Mouse (Mus musculus): ENCODE measurements at regions not wholly inside any gene's neighbourhood (a gene's known extent, or its start where the extent isn't known, plus 50 kb on each side); places are given as distances from the start of the nearest gene placed in this dataset.
"Not testable (repeated sequence)": the region's sequence is repeated elsewhere in the genome, so short reads cannot be mapped to it uniquely, and the experiment has no call there.

DNA sequence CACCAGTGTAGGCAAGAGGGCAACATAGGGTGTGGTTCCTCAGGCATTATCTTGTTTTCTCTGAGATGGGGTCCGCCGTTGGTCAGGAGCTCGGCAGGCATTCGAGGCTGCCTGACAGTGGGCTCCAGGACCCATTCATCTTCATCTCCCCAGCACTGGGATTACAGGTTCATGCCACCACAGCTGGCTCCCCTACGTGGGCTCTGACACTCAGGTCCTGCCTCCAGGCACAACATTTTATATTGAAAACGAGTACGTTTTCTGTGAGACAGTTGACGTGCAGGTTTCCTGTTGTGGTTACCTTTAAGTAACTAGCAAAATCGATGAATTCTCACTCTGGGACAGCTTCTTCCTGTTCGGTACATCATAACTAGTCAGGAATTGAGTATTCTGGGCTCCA is 157.3 kb upstream of the Arglu1 start:
- DNase-seq (ENCODE audit: low spot score in 2 of 2): no peak

DNA sequence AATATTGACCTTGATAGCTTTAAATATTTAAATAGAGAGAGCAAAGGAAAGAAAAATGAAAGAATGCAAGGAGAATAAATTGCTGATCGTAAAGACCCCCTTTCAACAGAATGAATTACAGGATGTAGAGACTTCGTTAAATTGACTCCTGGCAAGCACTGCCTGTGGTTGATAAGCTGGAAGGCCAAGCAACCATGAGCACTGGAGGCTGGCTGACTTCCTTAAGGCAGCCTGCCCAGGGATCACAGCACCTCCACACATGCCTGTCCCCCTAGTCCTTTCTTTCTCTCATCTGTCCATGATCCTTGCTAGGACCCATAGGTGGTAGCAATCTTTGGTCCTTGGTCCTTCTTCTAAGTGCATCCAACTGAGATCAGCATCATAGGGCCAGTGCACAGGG is 152.0 kb upstream of the Arglu1 start:
- DNase-seq (ENCODE audit: low spot score in 2 of 2): no peak

DNA sequence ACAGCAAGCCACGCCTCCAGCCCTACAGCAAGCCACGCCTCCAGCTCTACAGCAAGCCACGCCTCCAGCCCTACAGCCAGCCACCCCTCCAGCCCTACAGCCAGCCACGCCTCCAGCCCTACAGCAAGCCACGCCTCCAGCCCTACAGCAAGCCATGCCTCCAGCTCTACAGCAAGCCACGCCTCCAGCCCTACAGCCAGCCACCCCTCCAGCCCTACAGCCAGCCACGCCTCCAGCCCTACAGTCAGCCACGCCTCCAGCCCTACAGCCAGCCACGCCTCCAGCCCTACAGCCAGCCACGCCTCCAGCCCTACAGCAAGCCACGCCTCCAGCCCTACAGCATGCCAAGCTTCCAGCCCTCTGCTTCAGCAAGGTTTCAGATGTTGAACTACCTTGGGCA is 145.8 kb upstream of the Arglu1 start:
- DNase-seq (ENCODE audit: low spot score in 2 of 2): not testable (repeated sequence)

DNA sequence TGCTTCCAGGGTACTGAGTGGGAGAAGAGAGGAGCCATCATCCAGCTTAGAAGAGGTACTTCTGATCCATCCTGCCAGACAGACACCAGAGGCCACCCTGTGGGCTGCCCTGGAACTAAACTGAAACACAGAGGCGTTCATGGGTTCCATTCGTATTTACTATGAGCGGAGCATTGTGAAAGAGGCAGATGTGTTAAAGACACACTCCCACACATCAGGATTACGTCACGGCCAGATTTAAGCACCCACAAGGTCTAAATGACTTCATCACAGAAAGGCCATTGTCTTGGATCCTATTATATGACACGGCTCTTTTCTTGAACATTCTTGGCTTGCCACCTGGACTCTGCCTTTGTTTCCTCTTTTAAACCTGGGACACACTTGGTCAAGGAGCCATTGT is 141.0 kb upstream of the Arglu1 start:
- no peak for DNase-seq (ENCODE audit: low spot score in 2 of 2)

DNA sequence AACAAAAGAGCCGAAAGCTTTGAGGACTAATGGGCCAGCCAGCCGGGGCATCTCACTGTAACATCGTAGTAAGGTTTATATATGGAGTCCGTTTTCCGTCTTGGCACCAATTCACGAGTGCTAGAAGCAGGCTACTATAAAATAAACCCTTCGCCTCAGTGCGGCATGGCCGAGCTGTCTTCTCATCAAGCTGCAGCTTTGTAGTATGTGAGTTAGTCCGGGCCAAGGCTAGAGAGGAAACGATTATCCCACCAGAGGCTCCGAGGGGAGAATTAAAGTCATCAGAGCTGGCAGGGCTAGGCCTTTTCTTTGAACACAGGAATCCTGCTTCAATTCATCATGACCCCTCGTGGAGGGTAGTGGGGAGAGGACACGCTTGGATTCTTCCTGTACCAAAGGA is 138.9 kb upstream of the Arglu1 start:
- DNase-seq (ENCODE audit: low spot score in 2 of 2): no peak

DNA sequence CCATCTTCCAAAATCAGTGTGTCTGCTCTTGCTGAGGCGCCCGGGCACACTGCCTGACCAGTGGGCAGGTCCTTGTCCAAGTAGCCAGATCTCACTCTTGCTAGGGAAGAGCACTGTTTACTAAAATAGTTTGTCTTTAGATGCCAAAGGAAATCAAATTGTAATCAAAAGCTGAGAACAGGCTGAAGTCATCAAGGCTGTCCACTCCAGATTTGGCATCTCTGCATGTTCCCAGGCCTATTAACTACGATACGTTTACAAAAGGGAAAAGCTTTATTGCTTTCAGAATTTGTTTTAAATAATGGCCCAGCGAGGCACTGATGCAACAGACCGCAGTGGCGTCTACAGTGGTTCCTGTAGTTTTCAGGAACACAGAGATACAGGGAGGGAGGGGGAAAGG is 137.2 kb upstream of the Arglu1 start:
- DNase-seq (ENCODE audit: low spot score in 2 of 2): no peak

DNA sequence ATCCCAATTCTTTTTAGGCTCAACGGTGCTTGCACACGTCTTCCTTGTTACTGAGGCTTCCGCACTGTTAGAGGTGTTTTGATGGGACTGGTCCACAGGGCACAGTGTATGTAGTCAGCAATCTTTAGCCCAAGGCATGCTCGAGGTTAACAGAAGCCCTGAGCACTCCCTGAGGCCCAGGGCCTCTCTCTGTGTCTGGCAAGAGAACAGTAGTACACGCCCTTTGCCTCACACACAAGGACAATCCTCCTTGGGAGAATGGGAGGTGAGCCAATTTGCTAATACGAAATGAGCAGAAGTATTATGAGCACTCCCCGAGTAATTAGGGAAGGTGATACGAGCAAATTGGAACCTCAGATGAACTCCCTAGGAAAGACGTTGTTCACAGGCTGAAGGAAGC is 136.5 kb upstream of the Arglu1 start:
- DNase-seq (ENCODE audit: low spot score in 2 of 2): no peak

DNA sequence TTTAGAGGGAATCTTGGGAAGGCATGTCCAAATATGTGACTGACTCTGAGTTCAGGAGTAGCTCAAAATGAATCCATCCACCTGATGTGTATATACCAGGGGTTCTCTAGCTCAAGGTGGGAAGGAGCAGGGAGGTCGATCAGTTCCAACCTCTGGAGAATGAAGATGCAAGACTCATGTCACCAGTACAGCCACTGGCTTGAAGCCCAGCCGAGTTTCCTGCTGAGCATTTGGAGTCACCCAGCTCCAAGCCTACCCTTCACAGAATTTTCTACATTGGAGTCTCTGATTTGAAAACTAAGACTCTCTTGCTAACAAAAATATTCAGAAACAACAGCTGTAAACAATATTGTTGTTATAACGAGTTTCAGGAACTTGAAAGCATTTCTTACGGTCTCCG is 134.6 kb upstream of the Arglu1 start:
- DNase-seq (ENCODE audit: low spot score in 2 of 2): no peak

DNA sequence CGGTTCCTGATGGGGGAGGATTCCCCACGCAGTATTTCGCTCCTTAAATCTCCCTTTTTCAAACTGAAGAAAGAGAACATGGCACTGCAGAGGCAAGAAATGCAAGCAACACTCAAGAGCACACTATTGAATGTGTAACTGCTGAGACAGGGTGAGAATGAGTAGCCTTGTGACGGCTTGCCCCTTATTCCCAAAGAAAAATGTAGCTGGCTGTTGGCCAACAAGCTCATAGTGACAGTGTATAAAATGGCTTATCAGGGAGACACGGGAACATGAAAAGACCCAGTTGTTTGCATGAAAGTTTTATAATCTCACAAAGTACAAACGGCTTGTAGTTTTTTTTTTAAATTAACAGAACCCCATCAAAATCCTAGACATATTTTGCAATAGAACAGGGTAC is 130.8 kb upstream of the Arglu1 start:
- no peak for DNase-seq (ENCODE audit: low spot score in 2 of 2)

DNA sequence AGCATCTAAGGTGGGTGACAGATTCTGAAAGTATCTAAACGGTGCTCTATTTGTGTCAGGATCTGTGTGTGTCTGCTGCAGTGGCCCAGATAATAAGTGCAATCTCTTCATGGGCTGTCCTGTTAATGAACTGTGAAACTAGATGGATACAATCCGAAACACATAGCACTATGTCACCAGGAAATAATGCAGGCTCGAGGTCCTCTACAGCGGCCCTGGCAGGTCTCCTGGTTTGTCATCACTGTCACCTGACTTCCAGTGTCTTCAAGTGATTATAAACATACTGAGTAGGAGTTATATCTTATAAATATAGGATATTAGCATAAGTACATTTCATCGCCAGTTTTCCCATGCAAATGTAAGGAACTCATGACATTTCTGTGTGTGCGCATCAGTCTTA is 130.3 kb upstream of the Arglu1 start:
- DNase-seq (ENCODE audit: low spot score in 2 of 2): no peak

DNA sequence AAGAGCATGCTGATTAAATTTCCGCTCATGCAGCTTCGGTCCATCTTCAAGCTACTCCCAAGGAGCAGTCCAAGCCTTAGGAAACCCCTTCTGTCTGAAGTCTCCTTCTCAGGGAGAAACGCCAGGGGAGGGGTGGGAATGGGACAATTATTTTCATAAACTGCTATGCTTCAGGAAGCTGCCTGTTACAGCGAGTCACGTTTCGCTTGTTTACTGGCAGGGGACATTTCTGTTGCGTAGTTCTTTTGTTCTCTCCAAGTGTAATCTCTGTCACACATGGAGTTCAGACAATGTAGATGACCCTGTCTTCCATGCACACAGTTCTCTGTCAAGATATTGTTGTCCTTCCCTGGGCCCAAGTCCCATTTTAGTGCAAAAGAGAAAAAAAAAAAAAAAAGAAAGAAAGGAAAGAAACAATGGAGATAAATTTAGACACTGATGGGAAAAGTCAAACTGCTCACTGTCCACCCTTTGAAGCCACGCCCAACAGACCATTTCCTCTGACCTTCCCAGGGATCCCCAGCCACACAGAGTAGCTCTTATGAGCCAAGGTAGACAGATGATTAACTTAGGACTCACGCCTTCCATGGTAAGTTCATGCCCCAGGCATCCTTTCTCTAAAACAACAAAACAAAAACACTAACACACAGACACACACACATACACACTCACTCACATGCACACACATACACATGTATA is 129.1 kb upstream of the Arglu1 start:
- no peak for DNase-seq (ENCODE audit: low spot score in 2 of 2)

DNA sequence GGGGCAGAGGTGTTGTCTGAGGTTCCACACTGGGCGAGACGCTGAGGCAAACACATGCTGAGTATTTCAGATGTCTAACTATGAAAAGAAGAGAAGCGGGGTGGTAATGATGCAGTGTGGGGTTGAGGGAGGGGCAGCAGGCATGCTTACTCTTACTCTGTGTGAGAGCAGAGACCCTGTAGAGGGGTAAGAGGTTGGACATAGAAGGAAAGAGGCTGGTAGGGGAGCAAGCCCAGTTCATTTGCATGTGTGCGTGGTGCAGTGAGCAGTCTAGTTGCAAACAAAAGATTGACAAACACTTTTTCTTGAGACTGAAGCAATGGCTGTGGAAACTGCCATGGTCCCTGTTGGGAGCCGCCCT is 122.5 kb upstream of the Arglu1 start:
- no peak for DNase-seq (ENCODE audit: low spot score in 2 of 2)

DNA sequence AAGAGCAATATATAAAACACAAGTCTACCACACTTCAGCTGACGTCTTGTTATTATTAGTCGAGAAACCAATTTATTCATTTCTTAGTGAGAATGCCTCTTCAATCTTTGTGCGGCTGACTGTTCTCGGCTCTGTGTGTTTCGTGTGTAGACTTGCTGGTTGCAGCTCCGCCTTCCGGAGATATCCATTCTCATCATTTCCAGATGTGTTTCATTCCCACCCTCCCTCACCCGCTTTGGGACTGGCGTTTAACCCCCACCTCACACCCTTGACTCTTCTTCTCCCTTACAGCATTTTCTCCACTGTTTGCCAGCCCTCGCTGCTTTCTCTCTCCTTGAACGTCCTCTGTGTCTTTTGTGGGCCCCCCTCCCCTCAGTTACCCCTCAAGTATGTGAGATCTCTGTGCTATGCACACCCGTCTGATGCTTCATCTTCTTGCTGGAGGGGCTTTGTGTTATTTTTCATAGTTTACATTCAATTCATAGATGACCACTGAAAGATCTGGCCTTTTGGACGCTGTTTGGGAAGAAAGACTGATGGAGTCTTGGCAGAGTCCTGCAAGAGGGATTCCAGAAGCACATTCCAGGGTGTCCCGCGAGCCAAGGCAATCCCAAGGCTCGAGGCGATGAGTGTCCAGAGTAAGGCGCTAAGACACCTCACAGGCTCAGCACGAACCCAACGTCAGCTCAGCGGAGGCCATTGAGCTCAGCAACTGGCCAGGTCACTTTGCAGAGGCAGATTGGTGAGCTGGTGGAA is 121.9 kb upstream of the Arglu1 start:
- no peak for DNase-seq (ENCODE audit: low spot score in 2 of 2)

DNA sequence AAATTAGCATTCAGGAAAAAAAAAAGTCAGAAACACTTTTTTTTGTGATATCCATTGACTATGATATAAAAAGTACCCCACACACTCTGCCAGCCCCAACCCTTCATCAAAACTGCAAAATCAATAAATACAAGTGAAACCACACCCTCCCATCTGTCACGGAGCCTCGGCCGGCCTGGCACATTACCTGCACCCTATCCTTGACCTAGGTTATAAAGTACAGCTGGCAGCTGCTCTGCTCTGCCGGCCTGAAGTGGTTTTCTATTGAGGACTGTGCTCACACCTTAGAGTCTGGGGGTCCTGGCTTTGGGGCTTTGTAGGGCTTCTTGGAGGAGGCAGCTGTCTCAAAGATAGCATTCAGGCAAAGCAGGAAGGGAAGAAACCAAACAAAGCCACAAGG is 120.6 kb upstream of the Arglu1 start:
- no peak for DNase-seq (ENCODE audit: low spot score in 2 of 2)

DNA sequence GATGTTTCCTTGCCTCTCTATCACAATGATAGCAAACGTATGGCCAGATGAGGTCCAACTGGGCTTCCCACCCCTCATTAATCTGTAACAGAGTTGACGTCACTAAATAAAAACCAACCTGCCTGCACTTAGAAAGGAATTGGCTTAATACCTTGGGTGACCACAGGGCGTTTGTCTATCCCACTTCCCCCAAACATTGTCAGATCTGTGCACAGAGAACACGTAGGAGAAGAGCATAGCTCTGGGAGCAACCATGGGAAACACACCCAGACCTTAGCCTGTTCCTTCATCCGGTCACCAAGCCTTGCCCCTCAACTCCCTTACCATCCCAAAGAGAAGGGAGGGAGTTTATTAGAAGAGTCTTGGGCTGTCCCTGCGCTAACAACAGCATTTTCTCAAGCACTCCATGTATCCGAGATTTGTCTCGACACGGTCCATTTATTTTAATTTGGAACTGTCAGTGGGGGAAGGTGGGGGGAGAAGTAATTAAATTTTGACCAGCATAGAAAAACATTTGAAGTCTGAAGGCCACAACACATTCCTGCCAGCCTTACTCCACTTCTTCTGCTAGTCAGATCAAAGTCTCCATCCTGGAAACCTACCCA is 119.6 kb upstream of the Arglu1 start:
- DNase-seq (ENCODE audit: low spot score in 2 of 2): no peak

DNA sequence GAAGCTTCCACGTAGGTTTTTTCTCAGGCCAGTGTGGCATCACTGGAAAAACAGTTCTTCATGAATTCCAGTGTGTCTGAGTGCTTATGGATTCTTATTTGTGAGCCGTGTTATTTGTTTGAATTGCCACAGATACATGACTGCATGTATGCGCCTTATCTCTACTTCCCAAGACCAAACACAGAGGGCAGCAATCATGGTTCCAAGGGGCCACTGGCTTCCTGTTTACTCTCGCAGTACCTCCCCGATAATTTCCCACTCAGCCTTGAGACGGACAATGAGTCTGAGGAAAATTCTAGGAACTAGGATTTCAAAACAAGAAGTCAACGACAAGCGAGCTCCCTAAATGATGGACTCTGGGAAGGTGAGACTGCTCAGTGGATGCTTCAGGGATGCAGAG is 119.0 kb upstream of the Arglu1 start:
- DNase-seq (ENCODE audit: low spot score in 2 of 2): no peak

DNA sequence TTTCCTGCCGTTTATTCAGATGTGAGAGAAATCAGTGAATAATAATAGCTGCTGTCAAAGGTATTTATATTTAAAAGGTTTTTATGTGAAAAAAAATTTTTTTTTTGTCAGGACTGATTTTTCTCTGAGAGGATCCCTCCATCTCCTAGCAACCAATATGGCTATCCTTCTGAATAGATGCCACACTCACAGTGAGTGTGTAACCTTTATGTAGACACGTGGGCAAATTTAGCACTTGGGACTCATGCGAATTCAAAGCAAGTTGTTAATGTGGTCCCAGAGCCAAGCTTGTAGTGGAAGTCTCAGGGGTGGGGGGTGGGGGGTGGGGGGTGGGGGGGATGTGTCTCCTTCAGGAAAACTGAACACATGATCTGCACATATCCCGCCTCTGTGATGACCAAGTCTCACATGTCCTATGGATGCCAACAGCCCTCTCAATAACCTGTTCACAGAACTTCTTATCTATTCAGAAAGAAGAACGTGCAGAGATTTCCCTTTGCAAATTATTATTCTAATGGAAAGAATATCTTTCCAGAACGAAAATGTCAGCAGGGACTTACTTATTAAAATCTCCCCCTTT is 112.5 kb upstream of the Arglu1 start:
- no peak for DNase-seq (ENCODE audit: low spot score in 2 of 2)

DNA sequence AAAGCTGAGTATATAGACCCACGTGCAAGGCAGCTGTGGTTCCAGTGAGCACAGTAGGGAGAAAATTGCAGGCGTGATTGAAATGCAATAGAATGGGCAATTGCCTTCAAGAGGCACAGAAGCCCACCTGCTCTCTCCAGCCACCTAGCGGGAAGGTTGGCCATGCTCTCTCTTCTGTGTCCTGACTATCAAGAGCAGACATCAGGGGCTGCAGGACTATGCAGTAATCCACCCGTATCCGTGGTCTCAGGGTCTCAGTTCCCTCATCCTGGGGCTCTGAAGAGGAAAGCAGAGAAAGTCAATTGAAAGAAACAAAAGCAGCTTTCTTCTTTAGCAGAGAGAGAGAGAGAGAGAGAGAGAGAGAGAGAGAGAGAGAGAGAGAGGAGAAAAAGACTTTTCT is 112.0 kb upstream of the Arglu1 start:
- no peak for DNase-seq (ENCODE audit: low spot score in 2 of 2)

DNA sequence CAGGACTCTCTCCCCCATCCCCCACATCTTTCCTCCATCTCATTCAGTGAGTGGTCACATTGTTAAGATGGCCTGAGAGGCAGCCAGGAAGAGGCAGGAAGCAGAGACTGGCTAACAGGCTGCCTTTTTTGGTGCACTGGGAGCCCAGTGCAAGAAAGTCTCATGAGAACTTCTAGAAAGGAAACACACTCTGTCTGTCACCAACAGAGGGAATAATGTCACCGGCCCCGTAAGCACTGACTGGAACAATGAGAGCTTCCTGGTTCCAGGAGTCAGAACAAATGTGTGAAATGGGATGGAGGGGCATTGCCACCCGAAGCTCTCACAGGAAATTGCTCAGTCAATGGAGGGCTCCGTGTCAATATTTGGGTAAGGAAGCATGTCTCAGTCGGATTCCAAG is 111.3 kb upstream of the Arglu1 start:
- DNase-seq (ENCODE audit: low spot score in 2 of 2): no peak

DNA sequence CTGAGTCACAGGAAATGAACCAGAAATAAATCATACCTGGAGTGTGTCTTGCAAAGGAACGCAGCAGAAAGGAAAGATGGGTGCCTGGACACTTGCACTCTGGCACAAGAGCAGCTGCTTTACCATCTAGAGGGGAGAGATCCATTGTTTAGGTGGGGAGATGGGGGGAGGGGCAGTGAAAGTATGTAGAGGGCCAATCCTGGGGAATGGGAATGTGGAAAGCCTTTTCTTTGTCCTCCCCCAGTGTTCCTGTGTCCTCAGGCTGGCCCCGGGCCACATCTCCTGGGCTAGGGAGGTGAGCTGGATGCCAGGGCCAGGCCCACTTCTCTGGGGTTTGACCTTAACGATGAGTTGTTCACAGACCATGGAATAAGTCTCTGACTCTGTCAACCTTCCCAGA is 107.2 kb upstream of the Arglu1 start:
- DNase-seq (ENCODE audit: low spot score in 2 of 2): no peak

DNA sequence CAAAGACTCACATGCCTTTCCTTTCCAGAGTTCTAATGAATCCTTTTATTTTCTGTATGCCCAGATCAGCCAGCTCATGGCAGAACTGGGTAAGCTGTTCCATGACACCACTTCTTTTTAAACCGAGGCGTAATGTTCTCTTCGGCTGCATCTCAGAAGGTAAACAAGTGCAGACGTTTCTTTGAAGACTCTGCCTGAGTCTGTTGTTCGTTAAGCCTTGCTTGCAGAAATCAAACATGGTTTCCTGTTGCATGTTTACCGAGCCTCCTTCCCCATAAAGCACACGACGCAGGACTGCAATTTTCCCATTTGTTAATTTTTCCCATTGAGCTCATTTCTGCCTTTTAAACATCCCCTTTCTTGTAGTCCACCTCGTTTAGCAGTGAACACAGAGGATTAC is 106.6 kb upstream of the Arglu1 start:
- no peak for DNase-seq (ENCODE audit: low spot score in 2 of 2)

DNA sequence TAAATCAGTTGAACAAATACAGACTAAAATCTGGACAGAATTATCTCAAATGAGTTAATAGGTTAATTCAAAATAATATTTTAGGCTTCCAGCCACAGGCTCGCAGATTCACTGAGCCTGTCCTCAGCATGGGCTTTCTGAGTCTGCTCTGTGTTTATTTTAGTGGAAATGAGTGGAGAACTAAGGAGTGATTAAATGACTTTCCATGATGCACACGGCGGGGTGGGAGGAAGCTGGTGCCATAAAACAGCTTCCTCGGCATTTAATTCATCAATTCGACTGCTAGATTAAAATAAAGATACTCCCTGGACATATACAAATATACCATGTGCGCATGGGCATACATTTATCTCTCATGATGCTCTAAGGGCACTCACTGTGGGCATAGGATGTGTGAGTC is 104.4 kb upstream of the Arglu1 start:
- DNase-seq (ENCODE audit: low spot score in 2 of 2): no peak

DNA sequence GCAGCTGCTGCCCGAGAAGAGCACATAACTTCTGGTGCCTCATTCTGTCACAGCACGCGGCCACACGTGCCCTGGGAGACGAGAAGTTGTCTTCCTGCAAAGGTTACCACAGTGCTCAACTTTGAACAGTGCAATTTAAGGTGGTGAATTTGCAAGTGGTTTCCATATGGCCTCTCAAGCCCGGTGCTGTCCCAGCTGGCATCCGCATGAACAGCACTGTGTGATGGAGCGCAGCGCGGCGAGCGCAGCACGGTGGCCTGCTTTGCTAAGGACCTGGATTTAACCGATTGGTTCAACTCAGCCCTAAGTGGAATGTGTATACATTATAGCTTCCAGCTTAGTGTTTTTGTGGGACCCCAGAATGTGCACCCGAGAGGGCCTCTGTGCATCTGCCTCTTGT is 89.6 kb upstream of the Arglu1 start:
- DNase-seq (ENCODE audit: low spot score in 2 of 2): no peak

All from right cerebral cortex, postnatal 36 days (tissue).